Mouse (Mus musculus) olfactory bulb, adult 2 months (tissue): ENCODE measurements around the gene Kpna7.

ENCODE experiments used
- CTCF ChIP-seq: fragments of 200-500 bp; IDR thresholded peaks from 2 replicates; pipeline ENCODE4 v1.5.1; 2012; ENCODE audit warnings: low read depth, mild to moderate bottlenecking, low read length, moderate library complexity; ENCODE audit not compliant: insufficient read depth
- POLR2A ChIP-seq: fragments of 200-500 bp; IDR thresholded peaks from 2 replicates; pipeline ENCODE4 v1.6.1; 2012; ENCODE audit warnings: mild to moderate bottlenecking, low read depth, low read length, moderate library complexity; ENCODE audit not compliant: insufficient read depth

DNA sequence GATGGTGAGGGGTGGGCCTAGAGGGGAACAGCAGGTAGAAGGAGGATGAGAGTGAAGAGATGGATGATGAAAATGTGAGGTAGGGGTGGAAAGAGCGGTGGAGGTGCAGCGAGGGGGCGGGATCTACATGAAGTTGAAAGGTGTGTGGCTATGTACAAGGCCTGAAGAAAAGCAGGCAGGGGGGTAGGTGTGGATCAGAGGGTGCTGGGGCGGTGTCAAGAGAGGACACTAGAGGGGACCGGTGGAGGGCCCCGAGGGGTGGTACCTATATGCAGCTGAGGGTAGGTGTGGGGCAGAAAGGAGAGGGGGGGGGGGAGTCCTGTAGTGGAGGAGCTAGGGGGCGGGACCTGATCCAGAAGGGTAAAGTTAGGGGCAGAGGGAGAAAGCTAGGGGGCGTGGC, 119.4 kb downstream of the Kpna7 start:
- no peak for TF ChIP-seq CTCF
- TF ChIP-seq POLR2A: no peak
